Mouse (Mus musculus): Measurements from ENCODE around the gene Sik3.

Gene Sik3

DNA sequence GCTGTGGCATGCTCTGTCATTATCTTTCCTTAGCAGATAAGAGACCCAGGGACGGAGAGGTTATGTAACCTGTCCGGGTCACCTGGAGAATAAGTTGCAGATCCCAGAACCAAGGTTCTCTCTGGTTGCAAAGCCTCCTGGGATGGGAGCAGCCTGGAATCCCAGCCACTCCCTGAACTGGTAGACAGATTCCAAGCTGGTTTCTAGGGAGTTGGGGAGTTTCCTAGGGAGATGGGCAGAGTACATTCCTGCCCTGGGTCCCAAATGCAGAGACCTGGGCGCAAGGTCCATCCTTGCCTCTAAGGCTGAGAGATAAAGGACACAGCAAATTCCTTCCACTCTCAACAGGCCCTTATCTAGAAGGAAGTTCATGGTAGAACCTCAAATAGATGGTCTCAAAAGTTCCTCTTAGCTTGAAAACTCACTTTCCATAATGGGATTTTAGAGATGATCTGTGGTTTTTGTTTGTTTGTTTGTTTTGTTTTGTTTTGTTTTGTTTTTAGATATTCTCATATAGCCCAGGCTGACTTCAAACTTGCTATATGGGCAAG lies 214.5 kb downstream of the Sik3 start:
- DNase-seq (ENCODE audit: low spot score) = no peak

DNA sequence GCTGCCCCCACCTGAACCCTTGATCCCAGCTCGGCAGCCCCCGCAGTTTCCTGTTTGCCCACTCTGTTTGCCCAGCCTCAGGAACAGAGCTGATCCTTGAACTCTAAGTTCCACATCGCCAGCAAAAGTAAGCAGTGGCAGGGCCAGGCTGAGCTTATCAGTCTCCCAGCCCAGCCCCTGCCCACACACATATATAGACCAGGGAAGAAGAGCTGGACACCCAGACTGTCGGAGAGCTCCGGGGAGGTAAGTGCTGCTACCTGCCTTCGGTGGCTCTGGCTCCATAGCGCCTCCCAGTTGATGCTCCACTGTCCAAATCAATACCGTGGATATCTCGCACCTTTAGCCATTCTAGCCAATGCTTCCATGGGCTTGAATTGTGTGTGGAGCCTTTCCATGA lies 215.9 kb downstream of the Sik3 start, which contains the start of gene Apoa1:
TSS of gene Apoa1 (plus strand) at position 90 of the 400 bp plus-strand sequence.
- DNase-seq (ENCODE audit: low spot score) = no peak

DNA sequence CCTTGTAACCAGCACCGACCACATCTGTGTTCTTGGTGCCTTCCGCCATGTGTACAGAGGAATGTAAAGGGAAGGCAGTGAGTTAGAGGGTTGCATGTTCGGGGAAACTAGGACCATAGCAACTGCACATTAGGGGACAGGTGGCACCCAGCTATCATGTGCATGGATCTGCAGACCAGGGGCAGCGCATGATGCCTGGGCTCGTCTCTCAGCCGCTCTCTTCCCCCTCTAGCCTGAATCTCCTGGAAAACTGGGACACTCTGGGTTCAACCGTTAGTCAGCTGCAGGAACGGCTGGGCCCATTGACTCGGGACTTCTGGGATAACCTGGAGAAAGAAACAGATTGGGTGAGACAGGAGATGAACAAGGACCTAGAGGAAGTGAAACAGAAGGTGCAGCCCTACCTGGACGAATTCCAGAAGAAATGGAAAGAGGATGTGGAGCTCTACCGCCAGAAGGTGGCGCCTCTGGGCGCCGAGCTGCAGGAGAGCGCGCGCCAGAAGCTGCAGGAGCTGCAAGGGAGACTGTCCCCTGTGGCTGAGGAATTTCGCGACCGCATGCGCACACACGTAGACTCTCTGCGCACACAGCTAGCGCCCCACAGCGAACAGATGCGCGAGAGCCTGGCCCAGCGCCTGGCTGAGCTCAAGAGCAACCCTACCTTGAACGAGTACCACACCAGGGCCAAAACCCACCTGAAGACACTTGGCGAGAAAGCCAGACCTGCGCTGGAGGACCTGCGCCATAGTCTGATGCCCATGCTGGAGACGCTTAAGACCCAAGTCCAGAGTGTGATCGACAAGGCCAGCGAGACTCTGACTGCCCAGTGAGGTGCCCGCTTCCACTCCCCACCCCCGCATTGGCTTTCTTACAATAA lies 217.2 kb downstream of the Sik3 start:
- peak; percentile 89 for DNase-seq (ENCODE audit: low spot score)

DNA sequence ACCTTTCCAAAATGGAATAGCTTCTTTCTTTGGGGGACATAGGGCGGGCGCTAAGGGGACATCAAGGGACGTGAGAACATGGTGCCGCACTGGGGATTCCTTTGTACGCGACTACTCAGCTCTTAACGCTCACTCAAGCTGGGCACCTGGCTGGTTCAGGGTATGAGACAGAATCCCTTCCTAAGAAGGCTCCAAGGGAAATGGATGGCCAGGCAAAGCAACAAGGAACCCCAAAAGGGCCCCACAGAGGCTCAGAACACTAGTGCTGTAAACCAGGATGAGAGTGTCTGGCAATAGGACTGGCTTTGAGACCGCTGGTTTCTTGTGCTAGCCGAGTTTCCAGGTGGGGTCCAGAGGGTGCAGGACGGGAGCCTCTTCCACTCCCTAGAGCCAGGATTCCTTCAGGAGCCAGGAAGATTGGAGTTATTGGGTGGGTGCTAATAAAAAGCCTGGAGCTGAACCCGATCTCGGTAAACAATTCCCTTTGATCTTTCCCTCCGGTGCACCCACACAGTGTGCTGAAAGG lies 217.9 kb downstream of the Sik3 start:
- DNase-seq (ENCODE audit: low spot score) = no peak

DNA sequence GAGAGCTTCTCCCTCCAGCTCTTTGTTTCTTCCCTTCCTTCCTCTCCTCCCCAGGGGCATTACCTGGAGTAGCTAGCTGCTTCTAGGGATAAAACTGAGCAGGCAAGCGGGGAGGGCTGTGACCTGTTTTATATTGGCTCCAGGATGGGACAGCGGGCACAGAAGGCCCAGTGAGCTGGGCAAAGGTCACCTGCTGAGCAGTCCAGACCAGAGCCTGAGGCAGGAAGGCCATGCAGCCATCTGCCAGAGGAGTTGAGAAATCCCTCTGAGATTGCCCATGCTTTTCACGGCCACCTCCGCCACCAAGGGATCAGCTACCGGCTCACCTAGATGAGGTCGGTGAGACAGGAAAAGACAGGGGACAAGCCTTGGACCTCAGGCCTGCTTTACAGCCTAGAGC lies 222.6 kb downstream of the Sik3 start:
- no peak for DNase-seq (ENCODE audit: low spot score)

DNA sequence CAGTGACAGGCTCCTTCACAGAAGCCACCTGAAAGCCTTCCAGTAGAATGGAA lies 222.8 kb downstream of the Sik3 start, which contains the start of gene Apoc3:
TSS of gene Apoc3 (minus strand) at position 41 of the 53 bp plus-strand sequence.
- DNase-seq (ENCODE audit: low spot score) = no peak

DNA sequence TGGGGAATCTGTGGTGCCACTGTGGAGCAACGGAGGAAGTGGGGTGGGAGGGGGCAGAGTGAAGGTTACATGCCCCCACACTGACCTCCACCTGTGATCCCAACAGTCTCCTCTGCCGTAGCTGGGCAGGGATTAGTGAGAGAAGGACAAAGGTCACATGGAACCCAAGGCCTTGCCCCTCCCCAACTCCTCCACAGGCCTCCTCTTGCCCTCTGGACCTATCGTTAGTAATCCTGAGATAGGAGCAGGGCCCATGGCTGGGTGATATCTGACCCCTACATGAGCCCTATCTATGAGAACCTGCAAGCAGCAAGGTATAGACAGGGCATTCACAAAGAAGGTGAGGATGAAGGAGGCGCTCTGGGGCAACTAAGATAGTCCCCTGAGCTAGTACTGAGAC lies 223.0 kb downstream of the Sik3 start:
- DNase-seq (ENCODE audit: low spot score) = no peak

DNA sequence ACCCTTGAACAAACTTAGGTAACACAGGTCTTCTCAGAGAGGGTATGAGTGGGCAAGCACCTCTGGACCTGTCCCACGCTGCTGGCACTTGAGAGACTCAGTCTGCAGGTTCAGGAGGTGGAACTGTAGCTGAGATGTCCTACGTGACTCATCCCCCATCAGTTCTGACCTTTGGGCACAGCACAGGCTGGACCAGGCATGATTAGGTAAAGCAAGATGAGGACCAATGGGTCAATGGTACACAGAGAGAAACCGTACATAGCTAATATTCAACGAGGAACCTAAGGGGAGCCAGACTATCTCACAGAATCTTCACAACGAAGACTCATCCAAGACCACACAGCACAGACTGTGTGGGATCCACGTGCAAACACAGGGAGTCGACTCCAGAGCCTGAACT lies 226.2 kb downstream of the Sik3 start:
- DNase-seq (ENCODE audit: low spot score) = no peak

DNA sequence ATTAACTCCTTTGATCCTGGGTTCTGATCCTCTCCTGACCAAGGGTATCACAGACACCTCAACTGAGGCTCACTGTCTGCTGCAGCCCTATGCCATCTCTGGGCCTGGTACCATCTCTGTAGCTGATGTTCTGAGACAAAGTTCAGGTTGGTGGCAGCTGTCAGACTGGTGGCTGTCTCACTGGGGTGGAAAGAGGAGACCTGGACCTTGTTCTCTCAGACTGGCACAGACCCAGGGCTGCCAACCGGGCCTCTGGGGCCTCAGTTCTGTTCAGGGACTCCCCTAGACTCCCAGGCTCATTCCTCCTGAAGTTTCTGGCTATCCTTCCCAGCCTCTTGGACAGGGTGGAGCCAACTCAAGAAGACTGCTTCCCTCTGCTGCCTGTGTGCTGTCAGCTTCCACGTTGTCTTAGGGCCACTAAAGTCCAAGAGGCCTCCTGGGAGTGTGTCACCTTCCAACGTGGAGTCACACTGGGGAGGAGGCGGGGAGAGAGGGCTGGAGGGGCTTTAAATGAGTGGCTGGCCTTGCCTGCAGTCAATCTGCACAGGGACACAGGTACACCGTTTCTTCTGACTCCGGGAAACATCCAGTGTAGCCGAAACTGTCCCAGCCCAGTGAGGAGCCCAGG lies 228.0 kb downstream of the Sik3 start, which contains the start of gene Apoa4:
TSS of gene Apoa4 (plus strand) at position 171 of the 628 bp plus-strand sequence.
- no peak for DNase-seq (ENCODE audit: low spot score)

DNA sequence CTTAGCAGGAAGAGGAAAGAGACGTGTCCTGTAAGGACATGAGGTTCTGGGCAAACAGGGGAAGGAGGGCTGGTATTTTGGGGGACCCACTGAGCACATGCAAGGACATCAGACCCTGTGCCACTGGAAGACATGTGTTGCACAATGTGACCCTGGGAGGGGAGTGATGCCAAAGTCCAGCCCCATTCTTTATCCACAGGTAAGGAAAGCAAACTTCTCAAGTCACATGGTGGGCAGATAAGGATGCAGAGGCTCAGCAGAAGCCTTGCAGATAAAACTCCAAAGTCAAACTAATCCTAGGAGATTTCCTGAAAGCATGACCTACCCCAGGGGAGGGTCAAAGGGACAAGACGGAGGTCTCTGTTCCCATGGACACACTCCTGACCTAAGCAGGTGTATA lies 229.2 kb downstream of the Sik3 start:
- DNase-seq (ENCODE audit: low spot score) = no peak

DNA sequence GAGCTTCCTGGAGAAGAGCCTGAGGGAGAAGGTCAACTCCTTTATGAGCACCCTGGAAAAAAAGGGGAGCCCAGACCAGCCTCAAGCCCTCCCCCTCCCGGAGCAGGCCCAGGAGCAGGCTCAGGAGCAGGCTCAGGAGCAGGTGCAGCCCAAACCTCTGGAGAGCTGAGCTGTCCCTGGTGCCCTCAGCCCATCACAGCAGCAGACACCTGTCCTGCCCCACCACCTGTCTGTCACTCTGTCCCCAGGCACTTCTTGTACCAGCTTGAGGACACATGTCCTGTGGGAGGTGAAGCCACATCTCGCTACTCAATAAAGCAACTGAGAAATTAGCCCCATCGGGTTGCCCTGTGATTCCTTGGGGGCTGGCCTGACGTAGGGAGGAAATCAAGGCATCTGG lies 230.5 kb downstream of the Sik3 start:
- DNase-seq (ENCODE audit: low spot score) = no peak

DNA sequence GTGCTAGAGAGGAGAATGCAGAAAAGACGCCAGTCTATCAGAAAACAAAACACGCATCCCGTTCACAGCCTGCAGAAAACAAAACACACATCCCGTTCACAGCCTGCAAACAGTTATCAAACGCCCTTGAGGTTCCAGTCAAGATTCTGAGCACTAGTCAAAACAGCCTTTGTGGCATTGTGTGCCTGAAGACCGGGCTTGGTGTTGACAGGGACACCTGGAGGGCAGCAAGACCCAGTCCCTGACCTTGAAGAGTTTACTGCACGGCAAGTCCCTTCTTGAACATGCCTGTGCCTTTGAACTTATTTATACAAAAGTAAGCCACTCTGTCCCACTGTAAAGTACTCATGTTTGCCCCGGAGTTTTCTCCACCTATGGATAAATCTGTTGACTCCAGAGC lies 231.0 kb downstream of the Sik3 start:
- no peak for DNase-seq (ENCODE audit: low spot score)

DNA sequence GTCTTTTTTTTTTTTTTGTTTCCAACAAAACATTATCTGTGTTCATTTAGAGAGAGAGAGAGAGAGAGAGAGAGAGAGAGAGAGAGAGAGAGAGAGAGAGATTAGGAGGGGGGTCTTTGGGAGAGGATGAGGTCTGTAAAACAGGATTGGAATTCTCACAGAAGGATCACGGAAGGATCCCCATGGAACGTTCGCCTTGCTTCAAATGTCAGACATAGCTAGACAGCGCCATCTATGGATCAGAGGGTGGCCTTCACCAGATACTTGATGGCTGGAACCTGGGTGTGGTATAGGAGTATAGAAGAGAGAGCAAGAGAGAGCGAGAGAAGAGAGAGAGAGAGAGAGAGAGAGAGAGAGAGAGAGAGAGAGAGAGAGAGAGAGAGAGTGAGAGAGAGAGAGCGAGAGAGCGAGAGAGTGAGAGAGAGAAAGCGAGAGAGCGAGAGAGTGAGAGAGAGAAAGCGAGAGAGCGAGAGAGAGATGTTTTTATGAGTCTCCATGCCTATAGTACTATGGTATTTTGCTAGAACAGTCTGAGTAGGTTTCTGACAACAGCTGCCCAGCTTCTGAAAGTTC lies 234.2 kb downstream of the Sik3 start:
- DNase-seq (ENCODE audit: low spot score) = peak; percentile 77

DNA sequence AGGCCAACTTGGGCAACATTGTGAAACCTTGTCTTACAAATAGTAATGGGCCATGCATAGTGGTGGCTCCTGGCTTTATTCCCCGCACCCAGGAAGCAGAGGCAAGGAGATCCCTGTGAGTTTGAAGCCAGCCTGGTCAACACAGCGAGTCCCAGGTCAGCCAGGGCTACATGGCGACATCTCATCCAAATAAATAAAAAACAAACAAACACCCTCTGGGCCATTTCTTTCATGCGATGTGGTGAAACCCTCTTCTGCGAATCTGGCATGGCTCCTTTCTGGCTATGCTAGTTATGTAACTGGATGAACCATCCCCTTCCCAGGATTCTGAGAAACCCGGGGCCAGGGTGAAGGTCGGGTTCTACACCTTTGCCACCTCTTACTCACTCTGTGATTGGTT lies 243.6 kb downstream of the Sik3 start:
- no peak for DNase-seq (ENCODE audit: low spot score)

DNA sequence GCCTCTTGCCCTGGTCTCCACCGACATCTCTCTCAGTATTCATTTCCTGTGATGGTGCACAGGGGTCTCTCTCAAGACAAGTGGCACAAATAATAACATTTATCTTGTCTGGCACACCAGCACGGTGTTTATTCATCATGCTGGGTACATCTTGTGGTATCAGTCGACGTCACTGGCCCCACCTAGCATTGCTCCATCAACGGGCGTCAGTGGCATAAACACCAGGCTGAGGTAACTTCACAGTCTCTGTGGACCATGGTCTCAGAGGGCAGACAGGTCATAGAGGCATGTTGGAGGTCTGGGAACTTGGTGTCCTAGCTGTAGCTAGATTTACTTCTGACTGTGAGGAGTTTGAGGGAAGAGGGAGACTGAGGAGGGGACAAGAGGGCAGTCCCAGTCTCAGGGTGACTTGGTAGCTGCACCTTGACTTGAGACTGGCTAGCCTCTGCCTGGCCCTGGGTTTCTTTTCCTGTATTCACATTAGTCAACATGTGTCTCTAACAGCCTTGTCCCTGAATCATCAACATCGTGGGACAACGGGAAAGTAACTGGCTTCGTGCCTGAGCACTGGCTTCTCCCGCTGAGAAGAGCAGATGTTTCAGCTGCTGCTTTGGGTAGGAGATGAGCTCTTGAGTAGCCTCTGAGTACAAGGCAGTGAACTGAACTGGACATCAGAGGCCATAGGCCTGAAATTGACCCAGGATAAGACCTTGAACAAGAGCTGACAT lies 244.2 kb downstream of the Sik3 start:
- no peak for DNase-seq (ENCODE audit: low spot score)

DNA sequence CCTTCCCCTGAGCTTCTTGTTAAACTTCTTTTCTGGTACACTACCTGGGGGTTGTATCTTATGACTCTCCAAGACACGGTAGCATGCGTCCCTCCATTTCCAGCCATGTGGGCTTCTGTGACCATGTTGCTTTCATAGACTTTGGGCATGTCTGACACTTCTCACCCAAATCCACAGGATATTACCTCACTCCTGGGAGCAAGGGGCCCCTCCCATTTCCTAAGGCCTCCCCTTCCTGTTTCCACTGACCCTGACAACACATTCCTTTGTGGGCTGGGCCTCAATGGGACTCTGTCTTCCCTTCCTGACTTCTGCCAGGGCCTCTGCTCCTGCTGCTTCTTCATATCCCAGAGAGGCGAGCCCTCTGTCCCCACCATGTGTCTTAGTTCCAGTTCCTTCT lies 244.9 kb downstream of the Sik3 start:
- no peak for DNase-seq (ENCODE audit: low spot score)

DNA sequence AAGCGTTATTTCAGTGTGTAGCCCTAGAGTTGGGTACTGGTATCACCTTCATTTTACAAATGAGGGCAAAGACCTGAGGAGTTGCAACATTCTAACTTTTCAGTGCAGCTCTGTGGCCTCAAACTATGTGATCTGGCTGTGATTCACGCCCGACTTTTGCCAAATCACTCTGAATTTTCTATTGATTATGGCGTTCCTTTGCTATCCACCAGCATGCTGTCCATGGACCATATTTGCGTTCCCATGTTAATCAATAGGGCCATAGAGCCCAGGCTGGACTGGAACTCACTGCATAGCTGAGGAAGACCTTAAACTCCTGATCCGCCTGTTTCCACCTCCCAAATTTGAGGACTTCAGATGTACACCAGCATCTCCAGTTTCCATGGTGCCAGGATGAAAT lies 246.5 kb downstream of the Sik3 start:
- no peak for DNase-seq (ENCODE audit: low spot score)

DNA sequence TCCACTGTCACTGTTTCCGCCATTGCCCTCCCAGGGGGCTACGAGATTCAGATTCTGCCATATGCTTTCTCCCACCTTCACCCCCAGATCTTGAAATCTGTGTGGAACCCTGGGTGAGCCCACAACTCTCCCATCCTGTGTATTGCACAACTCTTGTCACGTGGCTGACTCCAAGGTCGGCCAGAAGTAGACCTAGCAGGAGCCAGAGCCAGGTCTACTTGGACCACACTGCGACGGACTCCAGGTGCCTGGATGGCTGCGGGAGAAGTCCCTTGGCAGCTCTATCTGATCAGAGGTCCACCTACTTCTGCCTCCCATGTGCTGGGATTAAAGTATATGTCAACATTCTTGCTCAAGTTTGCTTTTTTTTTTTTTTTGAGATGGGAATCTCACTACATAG lies 248.5 kb downstream of the Sik3 start:
- DNase-seq (ENCODE audit: low spot score) = no peak

DNA sequence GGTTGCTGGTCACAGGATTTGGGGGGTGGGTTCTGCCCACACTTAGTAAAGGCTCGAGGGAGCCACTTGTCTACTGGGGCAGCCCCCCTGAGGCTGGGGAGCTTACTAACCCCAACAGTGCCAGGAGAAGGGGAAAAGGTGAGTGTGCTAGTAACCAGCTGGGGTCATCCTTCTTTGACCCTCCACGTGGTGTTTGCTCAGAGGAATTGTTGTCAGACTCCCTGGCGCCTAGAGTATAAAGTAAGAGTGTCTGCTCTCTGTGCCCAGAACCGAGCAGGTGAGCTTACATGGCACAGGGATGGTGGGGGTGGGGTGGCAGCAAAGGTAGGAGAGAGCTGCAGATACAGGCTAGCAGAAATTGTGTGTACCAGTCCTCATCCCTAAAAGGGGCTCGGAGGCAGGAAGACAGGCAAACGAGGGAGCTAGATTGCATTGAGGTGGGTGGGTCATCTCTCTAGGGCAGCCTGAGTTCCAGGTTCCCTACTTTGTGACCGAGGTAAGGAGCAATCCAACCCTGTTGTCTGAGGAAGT lies 255.8 kb downstream of the Sik3 start, which contains the start of gene Apoa5:
TSS of gene Apoa5 (plus strand) at position 291 of the 531 bp plus-strand sequence.
- DNase-seq (ENCODE audit: low spot score) = no peak

DNA sequence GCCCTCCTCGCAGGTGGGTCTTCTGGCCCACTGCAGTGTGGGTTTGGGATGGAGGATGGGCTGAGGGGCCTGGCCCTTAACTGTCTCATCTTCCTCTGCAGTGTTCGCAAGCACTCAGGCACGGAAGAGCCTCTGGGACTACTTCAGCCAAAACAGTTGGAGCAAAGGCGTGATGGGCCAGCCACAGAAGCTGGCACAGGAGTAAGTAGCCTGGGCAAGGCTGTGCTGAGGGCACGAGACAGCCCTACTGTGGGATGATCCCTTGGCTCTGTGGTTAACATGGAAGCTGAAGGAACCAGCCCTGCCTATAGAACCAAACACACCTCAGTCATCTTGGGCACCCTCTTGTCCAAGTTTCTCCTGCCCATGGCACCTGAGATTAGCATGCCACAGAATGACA lies 256.5 kb downstream of the Sik3 start:
- DNase-seq (ENCODE audit: low spot score) = no peak

DNA sequence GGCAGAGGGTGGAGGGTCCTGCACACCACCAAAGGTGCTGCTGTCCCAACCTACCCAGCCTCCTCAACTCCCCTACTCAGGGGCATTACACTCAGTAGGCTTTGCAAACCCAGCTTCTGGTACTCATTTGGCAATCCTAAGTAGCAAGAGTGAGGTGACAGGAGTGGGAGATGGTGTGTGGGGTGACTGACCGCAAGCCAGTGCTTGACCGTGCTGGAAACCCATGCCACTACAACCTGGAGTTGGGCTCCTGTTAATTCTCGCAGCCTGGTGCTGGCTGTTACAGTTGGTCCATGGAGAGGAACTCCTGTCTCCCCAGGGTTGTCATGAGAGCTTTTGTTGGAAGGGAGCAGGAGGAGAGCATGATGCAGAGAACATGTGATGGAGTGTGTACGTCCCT lies 258.2 kb downstream of the Sik3 start:
- DNase-seq (ENCODE audit: low spot score) = no peak

DNA sequence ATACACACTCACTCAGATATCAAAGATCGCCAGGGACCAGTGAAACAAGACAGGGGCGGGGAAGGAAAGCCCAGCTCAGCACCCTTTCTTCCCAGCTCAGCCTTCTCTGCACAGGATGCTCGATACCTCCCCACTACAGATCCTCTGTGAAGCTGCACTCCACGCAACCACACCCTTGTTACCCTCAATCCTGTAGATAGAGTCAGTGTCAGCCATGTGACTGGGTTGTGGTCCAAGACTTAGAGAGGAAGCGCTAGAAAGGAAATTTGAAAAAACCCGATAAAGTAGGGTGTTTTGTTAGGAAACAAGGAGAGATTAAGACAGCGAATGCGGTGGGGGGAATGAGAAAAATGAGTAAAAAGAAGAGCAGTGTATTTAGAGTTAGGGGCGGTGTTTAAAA lies 259.4 kb downstream of the Sik3 start:
- no peak for DNase-seq (ENCODE audit: low spot score)
